Mouse (Mus musculus) thymus, postnatal 14 days (tissue): ENCODE results near the gene Cfap298.

ENCODE experiments used
- DNase-seq: peaks from one replicate; pipeline ENCODE4 v3.0.0; 2021

Cfap298 gene

DNA sequence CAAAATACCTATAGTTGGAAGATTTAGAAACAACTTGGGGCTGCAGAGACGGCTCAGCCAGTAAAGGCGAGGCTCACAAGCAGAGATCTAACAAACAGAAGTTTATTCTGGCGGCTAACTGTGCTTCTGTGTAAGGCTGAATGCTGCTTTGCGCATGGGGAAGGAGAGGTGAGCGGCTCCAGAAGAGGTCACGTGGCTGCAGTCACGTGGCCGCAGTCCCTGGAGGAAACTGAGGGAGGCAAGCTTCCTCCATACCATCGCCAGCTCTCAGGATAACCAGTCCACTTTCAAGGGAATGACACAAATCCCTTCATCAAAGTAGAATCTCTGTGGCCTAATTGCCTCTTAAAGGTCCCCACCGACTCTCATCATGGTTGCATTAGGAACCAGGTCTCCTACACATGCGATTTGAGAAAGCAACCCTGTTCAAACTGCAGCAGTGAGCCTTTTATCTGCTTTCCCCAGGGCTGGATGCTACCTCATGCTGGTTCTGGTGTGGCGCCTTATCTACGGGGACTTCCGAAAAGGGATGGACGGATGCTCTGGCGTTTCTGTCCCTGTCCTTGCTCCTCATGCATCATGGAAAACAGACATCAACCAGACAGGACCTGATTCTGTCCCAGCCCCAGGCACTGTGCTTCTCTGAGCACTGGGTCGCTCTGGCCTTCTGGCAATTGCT, 23.9 kb downstream of the Cfap298 start:
- DNase-seq = no peak

DNA sequence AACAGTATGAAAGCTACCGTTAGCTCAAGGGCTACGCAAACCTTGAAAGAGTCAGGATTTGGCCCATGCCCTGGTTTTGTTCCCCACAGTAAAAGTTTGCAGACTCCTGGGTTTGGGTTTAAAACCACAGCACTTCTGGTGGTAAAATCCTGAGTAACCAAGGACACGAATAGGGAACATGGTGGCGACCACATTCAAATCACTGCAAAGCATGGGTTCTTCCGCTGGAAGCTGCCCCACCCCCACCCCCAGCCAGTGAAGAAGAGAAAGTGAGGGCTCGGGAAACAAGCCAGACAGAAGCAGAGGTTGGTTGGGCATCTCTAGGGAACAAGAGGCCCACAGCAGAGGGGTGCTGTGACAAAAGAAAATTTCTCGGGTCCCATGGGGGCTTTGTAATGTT, 27.7 kb downstream of the Cfap298 start:
- DNase-seq = no peak

DNA sequence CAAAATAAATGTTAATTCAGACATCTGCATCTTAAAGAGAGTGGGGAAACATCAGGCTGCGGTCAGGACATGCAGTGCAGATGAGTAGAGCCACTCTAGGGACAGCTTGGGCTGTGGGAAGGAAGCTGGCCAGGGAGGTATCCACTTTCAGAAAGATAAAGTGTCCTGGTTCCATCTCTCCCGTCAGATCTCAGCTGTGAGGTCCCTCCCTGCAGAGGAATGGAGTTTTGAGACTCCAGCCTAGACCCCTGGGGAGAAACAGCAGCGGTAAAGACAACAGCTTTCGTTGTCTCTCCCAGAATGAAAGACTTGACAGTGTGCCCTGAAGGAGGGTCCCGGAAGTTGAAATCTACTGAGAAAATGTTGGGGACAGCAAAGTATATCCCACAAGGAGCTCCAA, 31.6 kb downstream of the Cfap298 start:
- no peak for DNase-seq

DNA sequence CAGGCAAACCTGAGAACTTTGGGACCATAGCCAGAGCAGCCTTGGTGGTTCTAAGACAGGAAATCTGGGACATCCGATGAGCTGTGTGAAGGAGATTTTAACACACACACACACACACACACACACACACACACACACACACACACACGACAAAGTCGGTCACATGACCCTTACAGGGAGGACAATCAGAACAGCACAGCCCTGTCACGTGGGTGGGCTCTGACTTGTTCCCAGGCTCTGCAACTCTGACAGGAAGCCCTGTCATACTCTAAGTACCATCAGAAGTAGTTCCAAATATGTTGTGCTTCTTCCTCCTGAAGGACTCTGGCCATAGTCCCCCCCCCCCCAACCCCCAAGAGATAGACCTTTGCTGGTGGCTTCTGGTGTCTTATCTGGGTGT, 33.5 kb downstream of the Cfap298 start:
- DNase-seq = no peak

DNA sequence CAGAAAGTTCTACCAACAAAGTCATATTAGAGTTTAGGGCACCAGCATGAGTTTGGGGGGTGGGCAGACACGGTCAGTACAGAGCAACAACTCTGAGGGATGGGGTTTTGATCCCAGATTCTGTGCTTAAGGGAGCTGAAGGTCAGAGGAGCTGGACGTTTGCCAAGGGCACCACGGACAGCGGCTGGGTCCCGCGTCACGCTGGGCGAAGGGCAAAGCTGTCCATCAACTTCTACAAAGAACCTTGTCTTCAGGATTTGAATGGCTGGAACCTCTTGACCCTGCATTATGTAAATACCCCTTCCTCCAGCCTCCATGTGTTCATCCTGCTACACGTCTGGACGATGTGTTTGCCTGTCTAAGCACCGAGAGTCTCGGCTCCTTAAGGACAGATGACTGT, 35.4 kb downstream of the Cfap298 start:
- no peak for DNase-seq

DNA sequence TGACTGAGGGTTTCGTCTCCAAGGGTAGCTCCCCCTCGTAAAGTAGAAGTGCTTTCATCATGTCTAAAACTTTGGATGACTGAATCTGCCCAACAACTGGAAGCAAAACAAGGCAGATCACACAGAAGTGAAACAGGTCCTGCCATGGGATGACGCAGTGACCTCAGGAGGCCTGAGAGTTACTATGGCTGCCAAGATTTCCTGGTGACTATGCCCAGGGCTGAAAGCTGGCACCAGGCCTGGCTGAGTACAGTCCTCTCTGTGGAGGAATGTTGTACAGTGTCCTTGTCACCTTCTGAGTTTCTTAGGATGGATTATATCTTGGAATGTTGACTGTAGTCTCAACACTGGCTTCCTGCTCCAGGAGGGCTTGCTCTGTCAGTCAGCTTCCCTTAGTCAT, 37.3 kb downstream of the Cfap298 start:
- DNase-seq = no peak

DNA sequence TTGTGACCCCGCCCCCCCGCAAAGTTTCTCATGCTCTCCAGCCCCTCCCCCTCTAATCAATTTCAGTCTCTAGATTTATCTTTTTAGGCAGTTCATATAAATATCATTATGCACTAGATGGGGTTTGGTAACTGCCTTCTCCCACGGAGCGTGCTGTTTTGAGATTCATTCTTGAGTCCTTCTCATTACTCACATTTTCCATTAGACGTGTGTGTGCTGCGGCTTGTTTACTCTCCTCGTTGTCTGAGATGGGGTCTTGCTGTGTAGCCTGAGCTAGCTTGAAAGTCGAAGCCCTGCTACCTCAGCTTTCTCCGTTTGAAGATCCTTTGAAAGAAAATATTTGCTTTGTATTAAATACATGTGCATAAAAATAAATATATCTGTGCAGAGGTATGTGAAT, 41.1 kb downstream of the Cfap298 start:
- no peak for DNase-seq

DNA sequence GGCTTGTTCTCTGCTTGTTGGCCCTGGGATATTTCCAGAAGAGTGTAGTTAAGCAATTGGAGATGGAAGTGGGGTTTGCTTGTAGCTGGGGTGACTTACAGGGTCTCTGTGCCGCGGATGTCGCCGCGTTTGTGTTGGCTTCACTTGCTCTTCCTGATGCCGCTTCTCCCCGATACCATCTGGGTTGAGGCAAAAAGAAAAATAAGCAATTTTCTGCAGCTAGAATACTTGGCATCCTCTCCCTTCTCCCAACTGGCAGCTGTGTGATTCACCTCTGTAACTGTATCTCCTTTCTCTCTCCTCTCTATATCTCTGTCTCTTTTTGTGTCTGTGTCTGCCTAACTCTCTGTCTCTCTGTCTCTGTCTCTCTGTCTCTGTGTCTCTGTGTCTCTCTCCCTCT, 41.9 kb downstream of the Cfap298 start:
- DNase-seq = no peak

DNA sequence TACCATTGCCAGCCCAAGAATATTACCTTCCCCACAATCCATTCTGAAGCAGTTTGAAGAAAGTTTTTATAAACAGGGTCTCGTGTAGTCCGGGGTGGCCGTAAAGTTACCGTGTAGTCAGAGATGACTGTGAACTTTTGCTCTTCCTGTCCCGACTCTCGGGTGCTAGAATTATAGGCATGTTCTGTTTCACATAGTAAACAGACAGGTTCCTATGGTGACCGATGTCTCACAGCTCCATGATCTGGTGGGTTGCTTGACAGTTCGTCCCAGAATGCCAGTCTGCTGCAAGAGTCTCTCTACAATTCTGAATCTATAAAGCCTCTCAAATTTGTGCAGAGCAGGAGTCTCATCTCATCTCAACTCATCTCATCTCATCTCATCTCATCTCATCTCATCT, 42.8 kb downstream of the Cfap298 start:
- DNase-seq = no peak

DNA sequence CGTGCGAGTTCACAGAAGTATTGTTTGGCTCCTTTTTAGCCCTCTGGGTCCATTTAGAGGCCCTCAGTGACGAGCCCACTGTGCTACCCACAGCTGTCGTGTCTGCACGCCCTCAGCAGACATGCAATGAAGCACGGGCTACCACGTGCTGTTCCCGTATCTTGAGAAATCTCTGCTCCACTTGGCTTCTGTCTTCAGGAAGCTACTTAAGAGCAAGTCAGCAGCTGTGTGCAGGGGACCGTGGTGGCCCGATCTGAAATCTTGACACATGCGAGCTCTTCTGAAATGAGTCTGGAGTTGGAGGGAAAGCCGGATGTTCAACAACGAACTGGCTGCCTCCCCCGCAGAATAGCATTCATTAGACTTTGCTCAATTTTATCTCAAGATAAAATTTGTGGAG, 43.3 kb downstream of the Cfap298 start:
- DNase-seq = no peak

DNA sequence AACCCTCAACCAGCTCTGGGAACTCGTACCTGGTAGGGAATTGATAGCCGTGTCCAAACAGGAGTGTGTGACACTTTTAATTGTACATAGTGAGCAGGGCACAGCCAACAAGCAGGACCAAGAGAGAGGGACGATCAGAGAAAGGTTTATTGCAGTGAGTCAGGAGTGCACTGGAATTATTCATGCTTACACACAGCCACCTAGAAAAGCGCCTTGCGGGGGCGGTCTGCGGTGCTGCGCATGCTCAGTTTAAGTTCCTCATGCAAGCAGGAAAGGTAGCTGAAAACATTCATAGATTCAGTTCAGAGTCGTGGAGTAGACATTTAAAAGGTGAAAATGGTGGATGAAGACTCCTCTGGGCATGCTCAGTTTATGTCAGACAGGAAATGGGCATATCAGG, 44.2 kb downstream of the Cfap298 start:
- no peak for DNase-seq

DNA sequence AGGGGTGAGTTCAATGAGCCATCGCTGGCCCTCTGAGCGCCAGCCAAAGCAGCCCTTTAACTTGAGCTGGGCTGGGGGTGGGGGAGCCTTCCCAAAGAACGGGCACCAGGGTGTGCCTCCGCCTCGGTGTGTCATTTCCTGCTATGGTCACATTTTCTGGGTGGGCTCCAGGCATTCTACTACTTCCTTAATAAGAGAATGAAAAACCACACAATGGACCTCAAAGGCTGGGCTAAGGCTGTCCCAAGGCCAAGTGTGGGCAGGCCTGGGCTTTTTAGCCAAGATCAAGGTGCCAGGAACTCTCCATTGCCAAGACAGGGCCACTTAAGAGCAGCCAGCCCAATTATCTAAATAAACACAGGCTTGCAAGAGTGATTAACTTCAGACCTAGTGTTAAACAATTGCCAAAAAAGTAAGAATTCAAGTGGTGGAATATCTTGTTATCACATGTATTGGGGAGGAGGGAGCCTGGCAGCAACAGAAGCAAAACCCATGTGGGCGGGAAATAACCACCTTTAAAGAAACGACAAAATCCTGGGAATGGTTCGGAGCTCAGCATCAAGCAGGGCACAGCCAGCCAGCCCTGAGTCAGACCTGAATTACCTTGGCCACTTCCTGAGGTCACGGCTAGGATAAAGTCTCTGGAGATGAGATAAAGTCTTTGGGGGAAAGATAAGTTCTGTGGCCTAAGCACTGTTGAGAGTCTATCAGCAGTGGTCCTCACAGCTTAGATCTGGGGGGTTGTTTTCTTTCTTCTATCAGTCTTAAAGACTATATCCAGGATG, 48.9 kb downstream of the Cfap298 start:
- DNase-seq = no peak

DNA sequence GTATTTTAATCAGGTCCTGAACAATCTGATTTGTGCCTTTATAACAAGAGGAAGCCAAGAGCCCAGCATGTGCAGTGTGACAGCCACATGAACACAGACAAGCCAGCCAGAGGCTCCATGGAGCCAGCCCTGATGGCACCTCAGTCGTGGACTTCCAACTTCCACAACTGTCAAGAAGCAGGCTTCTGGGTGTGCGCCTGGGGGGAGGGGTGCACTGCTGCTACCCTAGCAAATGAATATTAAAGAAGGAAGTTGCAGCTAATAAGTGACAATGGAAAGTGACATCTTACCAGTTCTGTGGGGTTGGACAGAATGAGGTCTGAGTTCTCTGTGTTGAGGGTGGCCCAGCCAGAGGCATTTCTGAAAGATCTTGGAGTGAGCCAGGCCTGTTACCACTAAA, 49.6 kb downstream of the Cfap298 start:
- DNase-seq = no peak

DNA sequence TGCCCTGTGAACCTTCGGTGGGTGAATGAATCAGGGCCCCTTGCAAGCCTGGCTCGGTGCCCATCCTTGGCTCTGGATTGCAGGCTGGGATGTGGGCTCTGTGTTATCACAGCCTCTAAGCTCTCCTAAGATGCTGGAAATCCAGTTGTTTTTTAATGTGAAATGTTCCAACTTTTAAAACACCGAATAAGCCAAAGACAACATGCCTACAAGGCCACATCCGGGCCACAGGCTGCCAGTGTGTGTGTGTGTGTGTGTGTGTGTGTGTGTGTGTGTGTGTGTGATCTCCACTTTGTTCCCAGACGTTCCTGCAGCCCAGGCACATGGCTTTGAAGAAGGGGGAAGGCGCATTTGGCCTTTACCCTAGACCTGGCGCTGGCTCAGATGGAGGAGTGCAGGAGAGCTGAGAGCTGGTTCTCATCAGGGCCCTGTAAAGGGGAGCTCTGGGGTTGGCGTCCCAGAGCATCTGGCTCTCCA, 52.4 kb downstream of the Cfap298 start:
- DNase-seq = no peak

DNA sequence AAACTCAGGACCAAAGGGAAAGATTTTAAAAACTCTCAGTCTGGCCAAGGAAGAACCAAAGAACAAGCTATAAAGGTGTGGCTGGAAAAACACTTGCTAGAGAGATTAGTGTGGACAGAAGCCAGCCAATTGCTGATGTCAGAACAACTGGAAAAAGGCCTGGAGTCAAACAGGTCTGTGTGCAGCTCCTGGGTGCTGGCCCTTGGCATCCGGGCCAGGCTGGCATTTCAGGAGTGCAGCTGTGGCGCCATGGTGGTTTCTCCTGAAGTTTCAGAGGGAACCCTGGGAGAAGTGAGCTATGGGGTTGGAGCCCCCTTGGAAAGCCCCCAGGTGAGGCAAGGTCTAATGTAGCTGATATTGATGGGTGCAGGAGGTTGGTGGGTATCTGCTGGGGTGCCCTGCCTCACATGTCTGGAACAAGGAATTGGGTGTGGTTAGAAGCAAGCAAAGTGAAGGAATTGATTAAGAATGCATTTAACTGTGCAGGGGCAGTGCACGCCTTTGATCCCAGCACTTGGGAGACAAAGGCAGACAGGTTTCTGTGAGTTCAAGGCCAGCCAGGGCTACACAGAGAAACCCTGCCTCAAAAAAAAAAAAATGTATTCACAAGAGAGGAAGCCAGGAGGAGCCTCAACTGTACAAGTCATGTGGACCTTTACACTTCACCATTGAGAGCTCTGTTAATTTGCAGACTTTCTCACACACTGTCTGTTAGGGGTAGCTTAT, 56.6 kb downstream of the Cfap298 start:
- no peak for DNase-seq
